Mouse (Mus musculus) forebrain, embryonic 11.5 days (tissue): ENCODE measurements around the gene Plxnc1. TPM values are rescaled to one million over a fixed set of nuclear protein-coding genes. Genes with fewer than 3 reads are reported as not detected.

Experiments used
- ATAC-seq: fragments of 200-750 bp; cut with Nextera tagmentation; replicated peaks from 2 replicates; pipeline ENCODE4 v1.8.0; 2017; ENCODE audit warnings: moderate TSS enrichment; ENCODE audit not compliant: low FRiP score
- DNase-seq: peaks from one replicate; pipeline ENCODE4 v3.0.0-alpha.2; 2017; ENCODE audit warnings: low spot score
- H3K27ac ChIP-seq: fragments of 300-500 bp; sonication (generic); 2 replicates; pipeline ENCODE4 v1.5.1; 2014; ENCODE audit warnings: low read depth, low read length
- H3K27me3 ChIP-seq: fragments of 300-500 bp; sonication (generic); 2 replicates; pipeline ENCODE4 v1.6.1; 2014; ENCODE audit warnings: mild to moderate bottlenecking, low read length, mixed read lengths; ENCODE audit not compliant: control insufficient read depth, insufficient read depth
- H3K36me3 ChIP-seq: fragments of 300-500 bp; sonication (generic); 2 replicates; pipeline ENCODE4 v1.6.1; 2014; ENCODE audit warnings: mild to moderate bottlenecking, low read length, moderate library complexity, mixed read lengths; ENCODE audit not compliant: control insufficient read depth, insufficient read depth
- H3K4me1 ChIP-seq: fragments of 300-500 bp; sonication (generic); replicated peaks from 2 replicates; pipeline ENCODE4 v1.6.1; 2014; ENCODE audit warnings: low read length, mixed read lengths; ENCODE audit not compliant: control insufficient read depth, insufficient read depth
- H3K4me2 ChIP-seq: fragments of 300-500 bp; sonication (generic); 2 replicates; pipeline ENCODE4 v1.6.1; 2014; ENCODE audit warnings: low read depth, mild to moderate bottlenecking, low read length, moderate library complexity, mixed read lengths; ENCODE audit not compliant: severe bottlenecking
- H3K4me3 ChIP-seq: fragments of 300-500 bp; sonication (generic); 2 replicates; pipeline ENCODE4 v1.5.1; 2014; ENCODE audit warnings: low read depth, low read length
- H3K9ac ChIP-seq: fragments of 300-500 bp; sonication (generic); 2 replicates; pipeline ENCODE4 v1.6.1; 2014; ENCODE audit warnings: low read length
- H3K9me3 ChIP-seq: fragments of 300-500 bp; sonication (generic); 2 replicates; pipeline ENCODE4 v1.6.1; 2016; ENCODE audit warnings: low read length, mixed read lengths; ENCODE audit not compliant: control insufficient read depth
- WGBS: fragments of 180-500 bp; shearing (Covaris S2); extraction: QIAGEN DNeasy Blood & Tissue Kit; methylation state at CpG from one replicate; pipeline ENCODE4 v1.1.7; 2014; 5-methylcytosine and 5-hydroxymethylcytosine counted together
- polyA plus RNA-seq: library from polyadenylated mRNA; unstranded; fragments of >200 nt; fragmentation: Nextera tagmentation; extraction: Ambion mirVana; gene quantifications from 2 replicates; pipeline ENCODE4 v1.2.1, GENCODE M21; 2014

The Plxnc1 gene
- polyA plus RNA-seq, 1 experiment from 2014 or later: 7.5 TPM

DNA sequence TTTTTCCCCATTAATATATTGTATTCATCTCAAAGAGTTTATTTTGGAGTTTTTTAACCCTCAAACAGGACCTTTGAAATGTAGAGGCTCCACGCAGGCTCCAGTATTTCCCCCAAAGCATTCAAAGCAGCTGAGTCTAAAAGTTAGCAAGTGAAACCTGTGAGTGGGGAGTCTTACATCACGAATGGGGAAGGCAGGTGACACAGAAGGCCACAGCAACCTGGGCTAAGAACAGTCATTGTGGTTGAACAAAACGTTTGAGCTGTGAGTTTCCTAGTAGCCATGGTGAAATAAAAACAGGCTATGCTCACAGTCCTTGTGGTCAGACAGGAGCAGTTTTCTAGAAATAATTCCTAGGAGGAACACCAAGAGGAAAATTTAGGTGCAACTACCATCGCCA is 95.3 kb downstream of the Plxnc1 start:
- ATAC-seq: no peak
- Histone ChIP-seq H3K9me3 (no peaks in the 10 kb centered on the region), H3K27ac (no peak overlapping the region), H3K4me2 (no peak overlapping the region), H3K27me3 (no peaks in the 10 kb centered on the region), H3K4me1 (no peaks in the 10 kb centered on the region), H3K4me3 (no peak overlapping the region), H3K36me3 (no peaks in the 10 kb centered on the region), H3K9ac (no peak overlapping the region)
- 84% methylated on average over 4 of the region's 4 CpGs for WGBS
- peak; percentile 9 for DNase-seq

- H3K27ac ChIP-seq: no peak overlapping the region
- ATAC-seq (no peak), DNase-seq (peak; percentile 24)
- H3K4me2 ChIP-seq: no peak overlapping the region
- H3K9me3 ChIP-seq: no peaks in the 10 kb centered on the region
- 91% methylated on average over 6 of the region's 6 CpGs for WGBS
- no peaks in the 10 kb centered on the region for H3K4me1 ChIP-seq
- H3K9ac ChIP-seq: no peak overlapping the region
- H3K4me3 ChIP-seq: no peak overlapping the region
- no peaks in the 10 kb centered on the region for H3K36me3 ChIP-seq
- H3K27me3 ChIP-seq: no peaks in the 10 kb centered on the region
These were observed 96.3 kb downstream of the Plxnc1 start for GRCm38 (mm10) chr10:94848344-94848743.

GRCm38 (mm10) chr10:94846501-94847105 is 98.0 kb downstream of the Plxnc1 start:
- 86% methylated on average over 8 of the region's 8 CpGs for WGBS
- Histone ChIP-seq H3K27me3 (no peaks in the 10 kb centered on the region), H3K36me3 (no peaks in the 10 kb centered on the region), H3K4me2 (no peak overlapping the region), H3K4me1 (no peaks in the 10 kb centered on the region), H3K27ac (no peak overlapping the region), H3K4me3 (no peak overlapping the region), H3K9me3 (no peaks in the 10 kb centered on the region), H3K9ac (no peak overlapping the region)
- peak; percentile 33 for DNase-seq
- ATAC-seq: no peak

DNA sequence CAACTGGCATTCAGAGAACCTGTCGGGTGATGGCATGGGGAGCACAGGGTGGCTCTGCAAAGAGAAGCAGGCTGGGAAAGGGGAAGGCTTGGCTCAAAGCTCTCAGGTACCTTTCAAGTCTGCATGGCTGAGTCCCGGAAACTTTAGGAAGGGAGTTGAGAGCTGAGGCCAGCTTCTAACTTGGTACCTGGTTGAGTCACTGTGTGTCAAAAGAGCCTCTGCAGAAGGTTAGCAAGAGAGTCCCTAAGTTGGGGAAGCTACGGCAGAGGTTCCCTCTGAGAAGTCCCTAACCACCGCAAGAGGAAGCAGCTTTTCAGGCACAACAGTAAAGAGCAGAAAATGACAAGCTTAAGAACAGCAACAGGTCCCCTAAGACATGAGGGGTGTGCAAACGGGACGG is 99.9 kb downstream of the Plxnc1 start:
- DNase-seq: peak; percentile 15
- no peak for ATAC-seq
- Histone ChIP-seq H3K27me3 (no peaks in the 10 kb centered on the region), H3K4me3 (no peak overlapping the region), H3K27ac (no peak overlapping the region), H3K9me3 (no peaks in the 10 kb centered on the region), H3K36me3 (no peaks in the 10 kb centered on the region), H3K4me2 (no peak overlapping the region), H3K9ac (no peak overlapping the region), H3K4me1 (no peaks in the 10 kb centered on the region)
- WGBS: 92% methylated on average over 6 of the region's 6 CpGs

DNA sequence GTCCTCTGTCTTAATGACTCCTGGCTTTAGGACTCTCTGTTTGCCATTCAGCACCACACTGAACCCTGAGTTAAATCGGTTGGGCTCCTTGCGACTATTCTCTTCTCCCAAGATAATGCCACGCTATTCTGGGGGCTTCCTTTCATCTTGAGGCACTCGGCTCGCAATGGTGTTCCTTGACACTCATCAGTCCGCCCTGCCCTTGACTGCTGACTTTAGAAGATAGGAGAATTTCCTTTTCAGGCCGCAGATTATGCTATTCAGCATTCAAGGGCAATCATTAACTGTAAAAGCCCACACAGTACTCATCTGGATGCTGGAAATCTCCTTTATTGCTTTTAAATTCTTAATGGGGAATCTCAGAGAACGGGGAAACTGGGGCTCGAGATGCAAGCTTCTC is 108.8 kb downstream of the Plxnc1 start:
- H3K4me1 ChIP-seq: no peaks in the 10 kb centered on the region
- no peaks in the 10 kb centered on the region for H3K36me3 ChIP-seq
- no peak overlapping the region for H3K4me2 ChIP-seq
- no peak overlapping the region for H3K4me3 ChIP-seq
- H3K9me3 ChIP-seq: no peaks in the 10 kb centered on the region
- H3K9ac ChIP-seq: no peak overlapping the region
- no peak overlapping the region for H3K27ac ChIP-seq
- no peak for DNase-seq
- no peaks in the 10 kb centered on the region for H3K27me3 ChIP-seq
- 86% methylated on average over 9 of the region's 9 CpGs for WGBS
- ATAC-seq: no peak

GRCm38 (mm10) chr10:94829407-94829806 is 115.2 kb downstream of the Plxnc1 start:
- no peak overlapping the region for H3K4me3 ChIP-seq
- H3K27ac ChIP-seq: no peak overlapping the region
- WGBS: 85% methylated on average over 6 of the region's 6 CpGs
- H3K4me2 ChIP-seq: no peak overlapping the region
- no peak for DNase-seq
- no peaks in the 10 kb centered on the region for H3K27me3 ChIP-seq
- H3K9me3 ChIP-seq: no peaks in the 10 kb centered on the region
- H3K9ac ChIP-seq: no peak overlapping the region
- no peaks in the 10 kb centered on the region for H3K36me3 ChIP-seq
- ATAC-seq: no peak
- no peaks in the 10 kb centered on the region for H3K4me1 ChIP-seq

- H3K9me3 ChIP-seq: no peaks in the 10 kb centered on the region
- ATAC-seq: no peak
- no peak for DNase-seq
- H3K9ac ChIP-seq: no peak overlapping the region
- H3K27me3 ChIP-seq: no peaks in the 10 kb centered on the region
- no peaks in the 10 kb centered on the region for H3K36me3 ChIP-seq
- H3K27ac ChIP-seq: no peak overlapping the region
- H3K4me1 ChIP-seq: no peaks in the 10 kb centered on the region
- WGBS: 89% methylated on average over 7 of the region's 7 CpGs
- H3K4me2 ChIP-seq: no peak overlapping the region
- H3K4me3 ChIP-seq: no peak overlapping the region
These were observed 115.9 kb downstream of the Plxnc1 start for GRCm38 (mm10) chr10:94828734-94829230.

- H3K4me2 ChIP-seq: no peak overlapping the region
- H3K27ac ChIP-seq: no peak overlapping the region
- no peak for DNase-seq
- no peaks in the 10 kb centered on the region for H3K36me3 ChIP-seq
- WGBS: 88% methylated on average over 14 of the region's 14 CpGs
- H3K27me3 ChIP-seq: no peaks in the 10 kb centered on the region
- ATAC-seq: no peak
- H3K9me3 ChIP-seq: no peaks in the 10 kb centered on the region
- H3K9ac ChIP-seq: no peak overlapping the region
- no peak overlapping the region for H3K4me3 ChIP-seq
- no peaks in the 10 kb centered on the region for H3K4me1 ChIP-seq
These were observed 116.5 kb downstream of the Plxnc1 start for GRCm38 (mm10) chr10:94827890-94828733.
